ENCODE assay signal across 21 mouse cellular contexts in genomic region chr11:90681171-90681570, GRCm38 (mm10). TPM values are rescaled to one million over a fixed set of nuclear protein-coding genes. Genes with fewer than 3 reads are reported as not detected.
DNase-seq lines count a peak whose midpoint lies in the region; ATAC-seq and TF ChIP-seq lines count a peak whose summit lies in the region.
"Had no signal": no experiment of that assay in that cellular context is flagged by ENCODE, and none has a peak within 500 bp of the region (broad histone marks: within the 10 kb centered on the region; RNA-seq: fewer than 3 reads in every experiment).

No protein-coding gene starts in this region.

- peaks cover 16% of the 10 kb centered on the region; the same call in 1 of the 2 replicates for H3K4me1 ChIP-seq in heart, embryonic 10.5 days
- H3K4me1 ChIP-seq in liver, embryonic 12.5 days = peaks cover 46% of the 10 kb centered on the region
- peaks cover 16% of the 10 kb centered on the region for H3K4me1 ChIP-seq in liver, postnatal 0 days (ENCODE audit: insufficient read depth)
- H3K4me1 ChIP-seq in midbrain, embryonic 11.5 days (ENCODE audit: control insufficient read depth, insufficient read depth, low read length) = no peaks in the 10 kb centered on the region
- H3K4me1 ChIP-seq in midbrain, embryonic 14.5 days (ENCODE audit: control insufficient read depth, insufficient read depth, low read length) = no peaks in the 10 kb centered on the region
- 0 out of 2 replicates have a peak, but pooled peaks cover 5% of the 10 kb centered on the region for H3K4me1 ChIP-seq in limb, embryonic 10.5 days
- peaks cover 10% of the 10 kb centered on the region; the same call in 1 of the 2 replicates for H3K4me1 ChIP-seq in kidney, embryonic 16.5 days (ENCODE audit: insufficient read depth, low read length)

- H3K4me2 ChIP-seq in liver, embryonic 12.5 days = no peak overlapping the region
- H3K4me2 ChIP-seq in liver, postnatal 0 days (ENCODE audit: low read depth, low read length) = no peak overlapping the region
- H3K4me2 ChIP-seq in midbrain, embryonic 11.5 days = no peak overlapping the region
- H3K4me2 ChIP-seq in midbrain, embryonic 14.5 days (ENCODE audit: low read length) = no peak overlapping the region
- no peak overlapping the region for H3K4me2 ChIP-seq in kidney, embryonic 16.5 days (replicated peaks; ENCODE audit: low read depth, low read length)

- peaks cover 36% of the 10 kb centered on the region for H3K36me3 ChIP-seq in heart, embryonic 10.5 days
- H3K36me3 ChIP-seq in liver, embryonic 12.5 days = peaks cover 85% of the 10 kb centered on the region
- peaks cover 41% of the 10 kb centered on the region for H3K36me3 ChIP-seq in liver, postnatal 0 days (replicated peaks; ENCODE audit: insufficient read depth, low read length)
- no peaks in the 10 kb centered on the region for H3K36me3 ChIP-seq in midbrain, embryonic 11.5 days (ENCODE audit: control insufficient read depth, insufficient read depth, low read length)
- no peaks in the 10 kb centered on the region for H3K36me3 ChIP-seq in midbrain, embryonic 14.5 days (ENCODE audit: control insufficient read depth, insufficient read depth, low read length)
- no peaks in the 10 kb centered on the region for H3K36me3 ChIP-seq in limb, embryonic 10.5 days
- peaks cover 12% of the 10 kb centered on the region; the same call in 1 of the 2 replicates for H3K36me3 ChIP-seq in kidney, embryonic 16.5 days (ENCODE audit: insufficient read depth, low read length)

- H3K27ac ChIP-seq in heart, embryonic 10.5 days = no peak overlapping the region
- 0 out of 2 replicates have a peak overlapping the region, but pooled peaks have one; percentile 8 for H3K27ac ChIP-seq in liver, embryonic 12.5 days
- H3K27ac ChIP-seq in liver, postnatal 0 days (ENCODE audit: low read depth) = no peak overlapping the region
- no peak overlapping the region for H3K27ac ChIP-seq in midbrain, embryonic 11.5 days (ENCODE audit: low read depth, low read length)
- H3K27ac ChIP-seq in midbrain, embryonic 14.5 days (replicated peaks; ENCODE audit: low read depth, low read length) = no peak overlapping the region
- H3K27ac ChIP-seq in limb, embryonic 10.5 days = no peak overlapping the region
- H3K27ac ChIP-seq in kidney, embryonic 16.5 days (ENCODE audit: low read length) = no peak overlapping the region

- no peak for TF ChIP-seq CTCF in liver, postnatal 0 days (IDR thresholded peaks at IDR 0.05; ENCODE audit: low read depth)

- no peak for ATAC-seq in liver, embryonic 12.5 days
- no peak for ATAC-seq in liver, postnatal 0 days
- no peak for ATAC-seq in midbrain, embryonic 11.5 days (ENCODE audit: low FRiP score)
- no peak for ATAC-seq in midbrain, embryonic 14.5 days (ENCODE audit: low FRiP score, low TSS enrichment)
- ATAC-seq in kidney, embryonic 16.5 days (ENCODE audit: low FRiP score, low TSS enrichment) = no peak
- ATAC-seq: activated CD4-positive, CD25-positive, alpha-beta regulatory T cell, adult 4 months; CD4-positive, CD25-positive, alpha-beta regulatory T cell, adult 4 months; Patski had no signal

- H3K4me3 ChIP-seq in heart, embryonic 10.5 days = no peak overlapping the region
- H3K4me3 ChIP-seq in liver, embryonic 12.5 days = no peak overlapping the region
- no peak overlapping the region for H3K4me3 ChIP-seq in liver, postnatal 0 days (ENCODE audit: low read depth, low read length)
- H3K4me3 ChIP-seq in midbrain, embryonic 11.5 days (ENCODE audit: low read depth, low read length) = no peak overlapping the region
- H3K4me3 ChIP-seq in midbrain, embryonic 14.5 days (replicated peaks; ENCODE audit: low read depth, low read length) = no peak overlapping the region
- no peak overlapping the region for H3K4me3 ChIP-seq in limb, embryonic 10.5 days
- H3K4me3 ChIP-seq in kidney, embryonic 16.5 days (ENCODE audit: low read length) = no peak overlapping the region

- H3K9me3 ChIP-seq in heart, embryonic 10.5 days = no peaks in the 10 kb centered on the region
- no peaks in the 10 kb centered on the region for H3K9me3 ChIP-seq in liver, embryonic 12.5 days (replicated peaks)
- no peaks in the 10 kb centered on the region for H3K9me3 ChIP-seq in liver, postnatal 0 days (ENCODE audit: low read length)
- no peaks in the 10 kb centered on the region for H3K9me3 ChIP-seq in midbrain, embryonic 11.5 days (ENCODE audit: control insufficient read depth, low read length)
- no peaks in the 10 kb centered on the region for H3K9me3 ChIP-seq in midbrain, embryonic 14.5 days (ENCODE audit: control insufficient read depth, low read length)
- no peaks in the 10 kb centered on the region for H3K9me3 ChIP-seq in limb, embryonic 10.5 days (replicated peaks)
- no peaks in the 10 kb centered on the region for H3K9me3 ChIP-seq in kidney, embryonic 16.5 days (ENCODE audit: low read length)
- H3K9me3 ChIP-seq: G1E had no signal

- peak; percentile 70 for DNase-seq in heart, embryonic 10.5 days (ENCODE audit: low spot score)
- DNase-seq in heart, adult 8-10 months (ENCODE audit: low spot score) = no peak
- no peak for DNase-seq in liver, postnatal 0 days
- peak; percentile 51 for DNase-seq in midbrain, embryonic 11.5 days (ENCODE audit: low spot score, missing footprints)
- DNase-seq in midbrain, embryonic 14.5 days = no peak
- DNase-seq in limb, embryonic 10.5 days (ENCODE audit: low spot score) = peak; percentile 10
- DNase-seq: adrenal gland, adult 2 months; adrenal gland, adult 8-10 months; adrenal gland, postnatal 10 days; adrenal gland, postnatal 14 days; adrenal gland, postnatal 25 days; adrenal gland, postnatal 36 days; B cell, adult 2 months; cerebellum, adult 11 months; cerebellum, adult 11-12 months had no signal

- no peak for TF ChIP-seq EP300 in liver, postnatal 0 days (IDR thresholded peaks at IDR 0.05; ENCODE audit: low read depth)

- H3K9ac ChIP-seq in liver, embryonic 12.5 days = no peak overlapping the region
- no peak overlapping the region for H3K9ac ChIP-seq in liver, postnatal 0 days (replicated peaks)
- no peak overlapping the region for H3K9ac ChIP-seq in midbrain, embryonic 11.5 days (ENCODE audit: low read length)
- H3K9ac ChIP-seq in midbrain, embryonic 14.5 days (replicated peaks; ENCODE audit: low read length) = no peak overlapping the region
- H3K9ac ChIP-seq in kidney, embryonic 16.5 days (replicated peaks; ENCODE audit: low read length) = no peak overlapping the region

- no peaks in the 10 kb centered on the region for H3K27me3 ChIP-seq in heart, embryonic 10.5 days (ENCODE audit: insufficient read depth, poor library complexity, severe bottlenecking)
- H3K27me3 ChIP-seq in liver, embryonic 12.5 days (replicated peaks) = no peaks in the 10 kb centered on the region
- H3K27me3 ChIP-seq in liver, postnatal 0 days (ENCODE audit: insufficient read depth, low read length) = no peaks in the 10 kb centered on the region
- H3K27me3 ChIP-seq in midbrain, embryonic 11.5 days (ENCODE audit: control insufficient read depth, insufficient read depth, low read length) = no peaks in the 10 kb centered on the region
- no peaks in the 10 kb centered on the region for H3K27me3 ChIP-seq in midbrain, embryonic 14.5 days (ENCODE audit: control insufficient read depth, insufficient read depth, low read length)
- peaks cover 6% of the 10 kb centered on the region for H3K27me3 ChIP-seq in limb, embryonic 10.5 days (ENCODE audit: low read depth, poor library complexity, severe bottlenecking)
- H3K27me3 ChIP-seq in kidney, embryonic 16.5 days (ENCODE audit: insufficient read depth, low read length) = no peaks in the 10 kb centered on the region
- H3K27me3 ChIP-seq: Patski had no signal

RNA-seq across cellular contexts. Expression of gene Tom1l1, which starts 7.0 kb away (rescaled TPM):
- 37.9 and 44.6 TPM in 2 replicates for polyA plus RNA-seq in heart, embryonic 10.5 days (2016; fragmentation: Nextera tagmentation; extraction: Ambion mirVana)
- total RNA-seq in heart, adult 8-10 months (2022) = 10 to 100 TPM; 12.6 to 19.0 (median 16.4) TPM
- 60.4 and 64.9 TPM in 2 replicates for polyA plus RNA-seq in liver, embryonic 12.5 days (2016; fragmentation: Nextera tagmentation; extraction: Ambion mirVana)
- 24.0 and 24.6 TPM in 2 replicates for polyA plus RNA-seq in liver, postnatal 0 days (2015; fragmentation: Nextera tagmentation; extraction: Ambion mirVana)
- 17.4 and 18.7 TPM in 2 replicates for polyA plus RNA-seq in midbrain, embryonic 11.5 days (2014; fragmentation: Nextera tagmentation; extraction: Ambion mirVana)
- 13.5 and 16.9 TPM in 2 replicates for polyA plus RNA-seq in midbrain, embryonic 14.5 days (2014; fragmentation: Nextera tagmentation; extraction: Ambion mirVana)
- 11.1 and 12.4 TPM in 2 replicates for polyA plus RNA-seq in limb, embryonic 10.5 days (2016; fragmentation: Nextera tagmentation; extraction: Ambion mirVana)
- polyA plus RNA-seq in kidney, embryonic 16.5 days (2015; fragmentation: Nextera tagmentation; extraction: Ambion mirVana) = 33.9 and 36.1 TPM in 2 replicates

RNA-seq across cellular contexts. Expression of gene Cox11, which starts 43.2 kb away (rescaled TPM):
- 39.4 and 48.3 TPM in 2 replicates for polyA plus RNA-seq in heart, embryonic 10.5 days (2016; fragmentation: Nextera tagmentation; extraction: Ambion mirVana)
- 10 to 100 TPM; 19.4 to 23.1 (median 21.4) TPM for total RNA-seq in heart, adult 8-10 months (2022)
- polyA plus RNA-seq in liver, embryonic 12.5 days (2016; fragmentation: Nextera tagmentation; extraction: Ambion mirVana) = 38.2 and 40.5 TPM in 2 replicates
- polyA plus RNA-seq in liver, postnatal 0 days (2015; fragmentation: Nextera tagmentation; extraction: Ambion mirVana) = 16.3 and 22.5 TPM in 2 replicates
- 24.6 and 26.4 TPM in 2 replicates for polyA plus RNA-seq in midbrain, embryonic 11.5 days (2014; fragmentation: Nextera tagmentation; extraction: Ambion mirVana)
- 27.8 and 37.9 TPM in 2 replicates for polyA plus RNA-seq in midbrain, embryonic 14.5 days (2014; fragmentation: Nextera tagmentation; extraction: Ambion mirVana)
- polyA plus RNA-seq in limb, embryonic 10.5 days (2016; fragmentation: Nextera tagmentation; extraction: Ambion mirVana) = 33.3 and 41.7 TPM in 2 replicates
- 36.6 and 37.9 TPM in 2 replicates for polyA plus RNA-seq in kidney, embryonic 16.5 days (2015; fragmentation: Nextera tagmentation; extraction: Ambion mirVana)

RNA-seq across cellular contexts. Expression of gene Stxbp4, which starts 43.3 kb away (rescaled TPM):
- polyA plus RNA-seq in heart, embryonic 10.5 days (2016; fragmentation: Nextera tagmentation; extraction: Ambion mirVana) = 16.6 and 25.3 TPM in 2 replicates
- 1 to 10 TPM; 5.1 to 6.3 (median 5.3) TPM for total RNA-seq in heart, adult 8-10 months (2022)
- polyA plus RNA-seq in liver, embryonic 12.5 days (2016; fragmentation: Nextera tagmentation; extraction: Ambion mirVana) = 11.2 and 12.9 TPM in 2 replicates
- 1.3 and 1.9 TPM in 2 replicates for polyA plus RNA-seq in liver, postnatal 0 days (2015; fragmentation: Nextera tagmentation; extraction: Ambion mirVana)
- 36.5 and 41.8 TPM in 2 replicates for polyA plus RNA-seq in midbrain, embryonic 11.5 days (2014; fragmentation: Nextera tagmentation; extraction: Ambion mirVana)
- polyA plus RNA-seq in midbrain, embryonic 14.5 days (2014; fragmentation: Nextera tagmentation; extraction: Ambion mirVana) = 13.7 and 22.0 TPM in 2 replicates
- polyA plus RNA-seq in limb, embryonic 10.5 days (2016; fragmentation: Nextera tagmentation; extraction: Ambion mirVana) = 33.0 and 37.4 TPM in 2 replicates
- polyA plus RNA-seq in kidney, embryonic 16.5 days (2015; fragmentation: Nextera tagmentation; extraction: Ambion mirVana) = 23.3 and 29.4 TPM in 2 replicates

Comparison
In these comparisons a context has a peak if more than half of its experiments do, and no peak if none do; other contexts are left out.
1. DNase-seq: peak in heart, embryonic 10.5 days (single experiment), midbrain, embryonic 11.5 days (single experiment) and limb, embryonic 10.5 days (single experiment); none in heart, adult 8-10 months (single experiment), liver, postnatal 0 days (single experiment) and midbrain, embryonic 14.5 days (single experiment).